Mouse (Mus musculus) bone marrow, adult 2 months (tissue): ENCODE results near the gene Col4a2. TPM values are rescaled to one million over a fixed set of nuclear protein-coding genes. Genes with fewer than 3 reads are reported as not detected.

Source experiments
- H3K27ac ChIP-seq: fragments of 200-500 bp; 2 replicates; pipeline ENCODE4 v1.5.1; 2012; ENCODE audit warnings: low read depth, mild to moderate bottlenecking, control low read depth, inconsistent platforms, low read length; ENCODE audit not compliant: control insufficient read depth, poor library complexity, insufficient read depth
- H3K4me1 ChIP-seq: fragments of 200-500 bp; 2 replicates; pipeline ENCODE4 v1.6.1; 2011; ENCODE audit warnings: low read length; ENCODE audit not compliant: control insufficient read depth, insufficient read depth
- H3K4me3 ChIP-seq: fragments of 200-500 bp; replicated peaks from 2 replicates; pipeline ENCODE3; 2011; ENCODE audit warnings: mild to moderate bottlenecking, low read depth, low read length, control low read depth; ENCODE audit not compliant: control insufficient read depth
- CTCF ChIP-seq: fragments of 200-500 bp; IDR thresholded peaks from 2 replicates; pipeline ENCODE4 v1.5.1; 2011; ENCODE audit warnings: low read length, control low read depth; ENCODE audit not compliant: control insufficient read depth, insufficient read depth
- POLR2A ChIP-seq: fragments of 200-500 bp; IDR thresholded peaks from 2 replicates; pipeline ENCODE4 v1.6.1; 2011; ENCODE audit warnings: low read depth, mild to moderate bottlenecking, control low read depth, low read length, borderline replicate concordance; ENCODE audit not compliant: control insufficient read depth
- WGBS: fragments of 180-500 bp; shearing (Covaris S2); methylation state at CpG from one replicate; pipeline ENCODE4 v1.1.7; 2018; 5-methylcytosine and 5-hydroxymethylcytosine counted together
- polyA plus RNA-seq: library from polyadenylated mRNA; stranded (reverse); fragments of >200 nt; gene quantifications from 2 replicates; pipeline ENCODE4 v1.2.4, GENCODE M21; 2011; ENCODE audit warnings: low replicate concordance; ENCODE audit not compliant: missing spikeins, insufficient read depth, insufficient read length

Gene Col4a2
- polyA plus RNA-seq, 1 experiment: 3.9 TPM

GRCm38 (mm10) chr8:11322724-11323585, 10.3 kb downstream of the Col4a2 start:
- 20% methylated on average over 5 of the region's 5 CpGs for WGBS
- TF ChIP-seq POLR2A: no peak
- no peak for TF ChIP-seq CTCF
- Histone ChIP-seq H3K4me1 (peaks cover 3% of the 10 kb centered on the region; the same call in 1 of the 2 replicates), H3K4me3 (no peak overlapping the region), H3K27ac (no peak overlapping the region)

GRCm38 (mm10) chr8:11323681-11324080, 11.1 kb downstream of the Col4a2 start:
- WGBS: 69% methylated on average over 1 of the region's 1 CpGs
- H3K27ac ChIP-seq: no peak overlapping the region
- peaks cover 3% of the 10 kb centered on the region; the same call in 1 of the 2 replicates for H3K4me1 ChIP-seq

GRCm38 (mm10) chr8:11324801-11325395, 12.3 kb downstream of the Col4a2 start:
- Histone ChIP-seq H3K4me3 (no peak overlapping the region), H3K27ac (no peak overlapping the region), H3K4me1 (peaks cover 3% of the 10 kb centered on the region; the same call in 1 of the 2 replicates)
- no peak for TF ChIP-seq CTCF
- TF ChIP-seq POLR2A: no peak
- WGBS: 69% methylated on average over 6 of the region's 6 CpGs

More at GRCm38 (mm10) chr8:11323681-11324080, 11.1 kb downstream of the Col4a2 start:
- TF ChIP-seq CTCF: no peak
- TF ChIP-seq POLR2A: no peak
- no peak overlapping the region for H3K4me3 ChIP-seq

GRCm38 (mm10) chr8:11327298-11327697, 14.7 kb downstream of the Col4a2 start:
- peaks cover 3% of the 10 kb centered on the region; the same call in 1 of the 2 replicates for H3K4me1 ChIP-seq
- no peak overlapping the region for H3K27ac ChIP-seq
- no peak overlapping the region for H3K4me3 ChIP-seq
- 64% methylated on average over 4 of the region's 4 CpGs for WGBS
- TF ChIP-seq CTCF (no peak), POLR2A (no peak)

GRCm38 (mm10) chr8:11327722-11328417, 15.3 kb downstream of the Col4a2 start:
- Histone ChIP-seq H3K4me1 (peaks cover 3% of the 10 kb centered on the region; the same call in 1 of the 2 replicates), H3K4me3 (no peak overlapping the region), H3K27ac (no peak overlapping the region)
- WGBS: 73% methylated on average over 5 of the region's 5 CpGs
- TF ChIP-seq POLR2A: no peak
- TF ChIP-seq CTCF: no peak

- TF ChIP-seq POLR2A: no peak
- TF ChIP-seq CTCF: no peak
- Histone ChIP-seq H3K4me3 (no peak overlapping the region), H3K4me1 (peaks cover 1% of the 10 kb centered on the region; the same call in 1 of the 2 replicates), H3K27ac (no peak overlapping the region)
- 64% methylated on average over 4 of the region's 4 CpGs for WGBS
Observed at GRCm38 (mm10) chr8:11331561-11331960, 19.0 kb downstream of the Col4a2 start.

GRCm38 (mm10) chr8:11333746-11334145, 21.1 kb downstream of the Col4a2 start:
- Histone ChIP-seq H3K4me1 (no peaks in the 10 kb centered on the region; the same call in 1 of the 2 replicates), H3K27ac (no peak overlapping the region), H3K4me3 (no peak overlapping the region)
- TF ChIP-seq POLR2A (no peak), CTCF (no peak)
- 71% methylated on average over 6 of the region's 6 CpGs for WGBS

GRCm38 (mm10) chr8:11334493-11334892, 21.9 kb downstream of the Col4a2 start:
- no peak for TF ChIP-seq CTCF
- 26% methylated on average over 3 of the region's 3 CpGs for WGBS
- H3K4me1 ChIP-seq: no peaks in the 10 kb centered on the region; the same call in 1 of the 2 replicates
- H3K4me3 ChIP-seq: no peak overlapping the region
- H3K27ac ChIP-seq: no peak overlapping the region
